Mouse (Mus musculus): ENCODE measurements around the gene Chn1.

DNA sequence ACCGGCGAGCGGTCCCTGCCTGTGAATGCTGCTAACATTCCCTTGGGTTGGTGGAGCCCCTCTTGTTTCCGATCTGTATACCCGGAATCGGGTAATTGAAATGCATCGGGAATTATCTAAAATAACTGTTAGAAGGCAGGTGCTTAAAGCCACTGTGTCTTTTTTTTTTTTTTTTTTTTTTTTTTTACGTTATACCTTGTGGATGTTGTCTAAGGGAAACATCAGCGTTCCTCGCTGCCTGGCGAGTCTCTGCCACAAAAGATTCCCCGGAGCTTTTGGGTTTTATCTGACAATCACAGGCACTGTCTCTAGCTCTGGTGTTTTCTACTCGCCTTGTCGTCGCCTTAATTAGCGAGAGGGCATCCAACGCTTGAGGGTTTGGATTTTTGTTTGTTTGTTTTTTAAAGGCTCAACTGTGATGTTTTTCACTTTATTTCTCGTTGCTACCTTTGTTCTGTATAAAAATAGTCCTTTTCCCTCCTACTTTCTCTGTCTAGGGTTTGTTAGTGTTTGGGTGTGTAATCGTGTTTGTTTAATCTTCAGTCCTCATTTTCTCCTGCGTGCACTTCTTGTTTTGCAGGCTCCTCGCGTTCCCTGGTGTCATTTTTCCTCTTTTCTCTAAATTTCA lies 651 bp upstream of the Chn1 start:
- TF ChIP-seq POLR2A (IDR thresholded peaks at IDR 0.05; ENCODE audit: low read depth, low read length) (no peak), CTCF (conservative IDR thresholded peaks at IDR 0.05; ENCODE audit: insufficient read depth, insufficient read length, low read depth, low read length) (no peak)

Measured in kidney, adult 2 months (tissue).